Comparison of ENCODE assay signal across 24 mouse cellular contexts in genomic region chr11:108301796-108302490, GRCm38 (mm10). TPM values are rescaled to one million over a fixed set of nuclear protein-coding genes. Genes with fewer than 3 reads are reported as not detected.
DNase-seq lines count a peak whose midpoint lies in the region; ATAC-seq and TF ChIP-seq lines count a peak whose summit lies in the region.
"Had no signal": no experiment of that assay in that cellular context is flagged by ENCODE, and none has a peak within 500 bp of the region (broad histone marks: within the 10 kb centered on the region; RNA-seq: fewer than 3 reads in every experiment).

No protein-coding gene starts in this region.

- WGBS in kidney, embryonic 16.5 days, result 36% methylated on average over 10 of the region's 10 CpGs
- WGBS in midbrain, embryonic 11.5 days, result 80% methylated on average over 10 of the region's 10 CpGs
- 81% methylated on average over 10 of the region's 10 CpGs for WGBS in midbrain, embryonic 13.5 days

- intact Hi-C loops in gastrocnemius, adult 2 months (cut with DNase I), result loop anchor here (2.0 kb wide), 1 partner anchor 35 kb away; no protein-coding TSS in a partner anchor

- H3K4me1 ChIP-seq in kidney, embryonic 16.5 days (ENCODE audit: insufficient read depth, low read length), result peaks cover 27% of the 10 kb centered on the region
- H3K4me1 ChIP-seq in midbrain, embryonic 11.5 days (ENCODE audit: control insufficient read depth, insufficient read depth, low read length), result peaks cover 4% of the 10 kb centered on the region; the same call in 1 of the 2 replicates
- peaks cover 27% of the 10 kb centered on the region for H3K4me1 ChIP-seq in midbrain, embryonic 13.5 days (replicated peaks)

- no peaks in the 10 kb centered on the region for H3K36me3 ChIP-seq in kidney, embryonic 16.5 days (ENCODE audit: insufficient read depth, low read length)
- H3K36me3 ChIP-seq in midbrain, embryonic 11.5 days (ENCODE audit: control insufficient read depth, insufficient read depth, low read length), result no peaks in the 10 kb centered on the region
- no peaks in the 10 kb centered on the region for H3K36me3 ChIP-seq in midbrain, embryonic 13.5 days
- H3K36me3 ChIP-seq: embryonic facial prominence, embryonic 15.5 days; forebrain, embryonic 10.5 days; heart, embryonic 13.5 days; hindbrain, embryonic 15.5 days had no signal

- H3K9me3 ChIP-seq in kidney, embryonic 16.5 days (ENCODE audit: low read length), result no peaks in the 10 kb centered on the region
- no peaks in the 10 kb centered on the region for H3K9me3 ChIP-seq in midbrain, embryonic 11.5 days (ENCODE audit: control insufficient read depth, low read length)
- no peaks in the 10 kb centered on the region for H3K9me3 ChIP-seq in midbrain, embryonic 13.5 days
- H3K9me3 ChIP-seq: embryonic facial prominence, embryonic 15.5 days; forebrain, embryonic 10.5 days; heart, embryonic 13.5 days; hindbrain, embryonic 15.5 days had no signal

- H3K4me2 ChIP-seq in kidney, embryonic 16.5 days (replicated peaks; ENCODE audit: low read depth, low read length), result no peak overlapping the region
- H3K4me2 ChIP-seq in midbrain, embryonic 11.5 days, result no peak overlapping the region
- H3K4me2 ChIP-seq in midbrain, embryonic 13.5 days (replicated peaks), result no peak overlapping the region
- H3K4me2 ChIP-seq: embryonic facial prominence, embryonic 15.5 days; heart, embryonic 13.5 days; hindbrain, embryonic 15.5 days had no signal

- peak overlapping the region; percentile 47 for H3K4me3 ChIP-seq in gastrocnemius, adult 2 months
- no peak overlapping the region for H3K4me3 ChIP-seq in kidney, embryonic 16.5 days (ENCODE audit: low read length)
- no peak overlapping the region for H3K4me3 ChIP-seq in midbrain, embryonic 11.5 days (ENCODE audit: low read depth, low read length)
- H3K4me3 ChIP-seq in midbrain, embryonic 13.5 days (replicated peaks), result no peak overlapping the region
- H3K4me3 ChIP-seq: embryonic facial prominence, embryonic 15.5 days; erythroblast, embryonic 14.5 days; forebrain, embryonic 10.5 days; heart, embryonic 13.5 days; hindbrain, embryonic 15.5 days had no signal

- H3K27ac ChIP-seq in gastrocnemius, adult 2 months, result peak overlapping the region; percentile 91
- H3K27ac ChIP-seq in kidney, embryonic 16.5 days (ENCODE audit: low read length), result no peak overlapping the region
- H3K27ac ChIP-seq in midbrain, embryonic 11.5 days (ENCODE audit: low read depth, low read length), result no peak overlapping the region
- no peak overlapping the region for H3K27ac ChIP-seq in midbrain, embryonic 13.5 days
- H3K27ac ChIP-seq: embryonic facial prominence, embryonic 15.5 days; heart, embryonic 13.5 days; hindbrain, embryonic 15.5 days had no signal

- peak; percentile 76 for DNase-seq in gastrocnemius, adult 2 months
- DNase-seq in gastrocnemius, postnatal 4 days (ENCODE audit: low spot score in 2 of 2), result no peak
- no peak for DNase-seq in kidney, postnatal 4 days
- DNase-seq in midbrain, embryonic 11.5 days (ENCODE audit: low spot score, missing footprints), result peak; percentile 68
- peak; percentile 74 for DNase-seq in skeletal muscle tissue, adult 2 months (ENCODE audit: low read depth, low spot score)
- no peak for DNase-seq in natural killer cell, adult 2 months (ENCODE audit: low spot score in 2 of 2)
- DNase-seq: adrenal gland, adult 2 months; adrenal gland, postnatal 25 days; cerebellum, adult 18-20 months; cerebellum, adult 9-11 months; cerebellum, postnatal 36 days; heart, postnatal 36 days had no signal

- TF ChIP-seq CTCF in gastrocnemius, adult 2 months (IDR thresholded peaks at IDR 0.05), result no peak

- H3K9ac ChIP-seq in kidney, embryonic 16.5 days (replicated peaks; ENCODE audit: low read length), result no peak overlapping the region
- H3K9ac ChIP-seq in midbrain, embryonic 11.5 days (ENCODE audit: low read length), result no peak overlapping the region
- no peak overlapping the region for H3K9ac ChIP-seq in midbrain, embryonic 13.5 days (replicated peaks)
- H3K9ac ChIP-seq: embryonic facial prominence, embryonic 15.5 days; heart, embryonic 13.5 days; hindbrain, embryonic 15.5 days had no signal

- H3K27me3 ChIP-seq in kidney, embryonic 16.5 days (ENCODE audit: insufficient read depth, low read length), result no peaks in the 10 kb centered on the region
- H3K27me3 ChIP-seq in midbrain, embryonic 11.5 days (ENCODE audit: control insufficient read depth, insufficient read depth, low read length), result no peaks in the 10 kb centered on the region
- no peaks in the 10 kb centered on the region for H3K27me3 ChIP-seq in midbrain, embryonic 13.5 days
- H3K27me3 ChIP-seq: CH12.LX; embryonic facial prominence, embryonic 15.5 days; heart, embryonic 13.5 days; hindbrain, embryonic 15.5 days; Patski had no signal

- ATAC-seq in kidney, embryonic 16.5 days (ENCODE audit: low FRiP score, low TSS enrichment), result peak; percentile 53
- no peak for ATAC-seq in midbrain, embryonic 11.5 days (ENCODE audit: low FRiP score)
- ATAC-seq in midbrain, embryonic 13.5 days, result no peak
- ATAC-seq: activated CD4-positive, CD25-positive, alpha-beta regulatory T cell, adult 4 months; forebrain, embryonic 14.5 days; Patski had no signal

RNA-seq across cellular contexts. Expression of gene Apoh, which starts 41.2 kb away (rescaled TPM):
- total RNA-seq in gastrocnemius, adult 2 months (2021), result under 1 TPM; 0.39 to 0.69 TPM
- total RNA-seq in gastrocnemius, postnatal 4 days (2021), result 1 to 10 TPM; 1.4 to 8.0 TPM
- 1.9 and 2.4 TPM in 2 replicates for polyA plus RNA-seq in kidney, embryonic 16.5 days (2015; fragmentation: Nextera tagmentation; extraction: Ambion mirVana)
- polyA plus RNA-seq in midbrain, embryonic 11.5 days (2014; fragmentation: Nextera tagmentation; extraction: Ambion mirVana), result not detected in 2 replicates
- 0.13 TPM in 1 of 2 replicates, not detected in the other for polyA plus RNA-seq in midbrain, embryonic 13.5 days (2015; fragmentation: Nextera tagmentation; extraction: Ambion mirVana)
- total RNA-seq: adrenal gland, postnatal 25 days; granulocyte monocyte progenitor cell, adult 5-6 weeks; heart, postnatal 36 days had no signal
- polyA plus RNA-seq: activated CD4-positive, CD25-positive, alpha-beta regulatory T cell, adult 4 months; embryonic facial prominence, embryonic 15.5 days; erythroblast, embryonic 14.5 days; forebrain, embryonic 10.5 days; forebrain, embryonic 14.5 days had no signal

RNA-seq across cellular contexts. Expression of gene Prkca, which starts 41.8 kb away (rescaled TPM):
- 10 to 100 TPM; 54.9 to 57.8 TPM for total RNA-seq in gastrocnemius, adult 2 months (2021)
- total RNA-seq in gastrocnemius, postnatal 4 days (2021), result 10 to 100 TPM; 41.0 to 46.1 TPM
- polyA plus RNA-seq in kidney, embryonic 16.5 days (2015; fragmentation: Nextera tagmentation; extraction: Ambion mirVana), result 7.0 and 9.7 TPM in 2 replicates
- polyA plus RNA-seq in midbrain, embryonic 11.5 days (2014; fragmentation: Nextera tagmentation; extraction: Ambion mirVana), result 3.3 and 4.5 TPM in 2 replicates
- 3.3 and 4.6 TPM in 2 replicates for polyA plus RNA-seq in midbrain, embryonic 13.5 days (2015; fragmentation: Nextera tagmentation; extraction: Ambion mirVana)

Comparison
In these comparisons a context has a peak if more than half of its experiments do, and no peak if none do; other contexts are left out.
1. DNase-seq: peak in gastrocnemius, adult 2 months (single experiment), midbrain, embryonic 11.5 days (single experiment) and skeletal muscle tissue, adult 2 months (single experiment); none in gastrocnemius, postnatal 4 days (0 of 2), kidney, postnatal 4 days (0 of 2) and natural killer cell, adult 2 months (0 of 2).